Mouse (Mus musculus) midbrain, embryonic 16.5 days (tissue): ENCODE results near the gene Amh. TPM values are rescaled to one million over a fixed set of nuclear protein-coding genes. Genes with fewer than 3 reads are reported as not detected.
"Not testable (repeated sequence)": the region's sequence is repeated elsewhere in the genome, so short reads cannot be mapped to it uniquely, and the experiment has no call there.

ENCODE experiments used
- ATAC-seq: fragments of 200-750 bp; cut with Nextera tagmentation; 2 replicates; pipeline ENCODE4 v1.8.0; 2017; ENCODE audit warnings: moderate TSS enrichment
- H3K27ac ChIP-seq: fragments of 300-500 bp; sonication (generic); 2 replicates; pipeline ENCODE4 v1.5.1; 2014; ENCODE audit warnings: mild to moderate bottlenecking, low read length, mixed read lengths
- H3K27me3 ChIP-seq: fragments of 300-500 bp; sonication (generic); 2 replicates; pipeline ENCODE4 v1.6.1; 2014; ENCODE audit warnings: low read depth, low read length, mixed read lengths; ENCODE audit not compliant: control insufficient read depth, insufficient read depth
- H3K36me3 ChIP-seq: fragments of 300-500 bp; sonication (generic); 2 replicates; pipeline ENCODE4 v1.6.1; 2014; ENCODE audit warnings: mild to moderate bottlenecking, low read length, moderate library complexity, mixed read lengths; ENCODE audit not compliant: control insufficient read depth, insufficient read depth
- H3K4me1 ChIP-seq: fragments of 300-500 bp; sonication (generic); 2 replicates; pipeline ENCODE4 v1.6.1; 2014; ENCODE audit warnings: mild to moderate bottlenecking, low read length, mixed read lengths; ENCODE audit not compliant: control insufficient read depth, insufficient read depth
- H3K4me2 ChIP-seq: fragments of 300-500 bp; sonication (generic); 2 replicates; pipeline ENCODE4 v1.6.1; 2014; ENCODE audit warnings: mild to moderate bottlenecking, low read length, mixed read lengths
- H3K4me3 ChIP-seq: fragments of 300-500 bp; sonication (generic); 2 replicates; pipeline ENCODE4 v1.5.1; 2014; ENCODE audit warnings: low read depth, mild to moderate bottlenecking, low read length, moderate library complexity, mixed read lengths
- H3K9ac ChIP-seq: fragments of 300-500 bp; sonication (generic); 2 replicates; pipeline ENCODE4 v1.6.1; 2014; ENCODE audit warnings: low read depth, low read length, mixed read lengths
- H3K9me3 ChIP-seq: fragments of 300-500 bp; sonication (generic); replicated peaks from 2 replicates; pipeline ENCODE4 v1.6.1; 2014; ENCODE audit warnings: mild to moderate bottlenecking, low read length, mixed read lengths; ENCODE audit not compliant: control insufficient read depth, poor library complexity, severe bottlenecking
- WGBS: fragments of 180-500 bp; shearing (Covaris S2); extraction: QIAGEN DNeasy Blood & Tissue Kit; methylation state at CpG from one replicate; pipeline ENCODE4 v1.1.7; 2014; 5-methylcytosine and 5-hydroxymethylcytosine counted together
- polyA plus RNA-seq: library from polyadenylated mRNA; unstranded; fragments of >200 nt; fragmentation: Nextera tagmentation; extraction: Ambion mirVana; gene quantifications from 2 replicates; pipeline ENCODE4 v1.2.1, GENCODE M21; 2015

The Amh gene
- polyA plus RNA-seq, 1 experiment from 2014 or later: not detected

DNA sequence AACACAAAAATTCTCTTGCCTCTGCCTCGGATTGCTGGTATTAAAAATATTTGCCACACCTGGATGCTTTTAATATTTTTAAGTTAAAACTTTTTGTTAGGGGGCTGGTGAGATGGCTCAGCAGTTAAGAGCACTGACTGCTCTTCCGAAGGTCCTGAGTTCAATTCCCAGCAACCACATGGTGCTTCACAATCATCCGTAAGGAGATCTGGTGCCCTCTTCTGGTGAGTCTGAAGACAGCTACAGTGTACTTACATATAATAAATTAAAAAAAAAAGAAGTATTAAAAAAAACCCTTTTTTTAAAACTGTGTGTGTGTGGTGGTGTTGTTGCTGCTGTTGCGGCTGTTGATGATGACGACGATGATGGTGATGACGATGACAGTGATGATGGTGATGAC, 12.9 kb downstream of the Amh start:
- ATAC-seq, H3K36me3 ChIP-seq, H3K27ac ChIP-seq, H3K4me2 ChIP-seq, H3K4me3 ChIP-seq, H3K9me3 ChIP-seq, H3K4me1 ChIP-seq, H3K27me3 ChIP-seq, H3K9ac ChIP-seq: not testable (repeated sequence)
- WGBS: 85% methylated on average over 7 of the region's 7 CpGs

DNA sequence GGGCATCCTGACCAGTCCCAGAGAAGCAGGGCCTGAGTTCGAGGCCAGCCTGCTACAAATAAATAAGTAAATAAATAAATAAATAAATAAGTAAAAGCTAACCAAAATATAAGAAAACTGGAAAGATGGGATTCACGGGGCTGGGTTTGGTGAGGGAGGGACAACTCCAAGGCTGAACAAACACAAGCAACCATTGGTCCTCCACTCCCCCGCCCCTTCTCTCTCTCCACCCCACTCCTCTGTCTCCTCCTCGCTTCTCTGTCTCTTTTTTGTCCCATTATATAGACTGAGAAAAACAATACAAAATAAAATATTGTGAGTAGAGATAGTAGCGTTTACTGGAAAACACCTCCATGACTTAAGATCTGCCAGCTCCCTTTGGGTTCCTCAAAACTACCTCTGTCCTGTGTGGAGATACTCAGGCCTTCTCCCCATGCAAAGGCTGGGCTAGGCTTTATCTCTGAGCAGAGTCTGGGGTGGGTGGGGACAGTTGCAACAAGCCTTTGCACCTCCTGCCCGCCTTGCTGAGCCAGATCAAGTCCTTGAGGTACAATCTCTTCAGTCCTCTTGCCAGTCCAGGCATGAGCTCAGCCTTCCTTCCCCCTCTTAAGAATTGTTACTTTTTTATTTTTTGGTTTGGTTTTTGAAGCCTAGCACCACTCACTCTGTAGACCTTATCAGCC, 13.7 kb downstream of the Amh start:
- Histone ChIP-seq H3K4me1 (no peaks in the 10 kb centered on the region), H3K27ac (no peak overlapping the region), H3K4me3 (no peak overlapping the region), H3K27me3 (no peaks in the 10 kb centered on the region), H3K9ac (no peak overlapping the region), H3K4me2 (no peak overlapping the region), H3K9me3 (no peaks in the 10 kb centered on the region), H3K36me3 (no peaks in the 10 kb centered on the region)
- no peak for ATAC-seq
- WGBS: 61% methylated on average over 6 of the region's 6 CpGs

DNA sequence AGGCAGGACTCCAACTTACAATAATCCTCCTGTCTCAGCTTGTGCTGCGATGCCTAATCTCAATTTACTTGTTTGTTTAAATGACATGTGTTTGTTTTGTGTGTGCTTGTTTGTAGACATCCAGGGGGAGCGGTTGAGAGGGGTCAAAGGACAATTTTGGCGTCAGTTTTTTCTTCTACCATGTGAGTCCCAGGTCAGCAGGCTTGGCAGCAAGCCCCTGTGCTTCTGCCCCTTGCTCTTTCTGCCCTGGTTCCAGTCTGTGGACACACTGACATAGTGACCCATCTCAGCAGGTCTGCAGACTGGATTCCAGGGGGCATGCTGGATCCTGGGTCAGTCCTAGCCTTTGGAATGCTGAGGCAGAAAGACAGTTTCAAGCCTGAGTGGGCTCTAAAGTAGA, 14.4 kb downstream of the Amh start:
- ATAC-seq: no peak
- Histone ChIP-seq H3K9ac (no peak overlapping the region), H3K4me2 (no peak overlapping the region), H3K27me3 (no peaks in the 10 kb centered on the region), H3K4me1 (no peaks in the 10 kb centered on the region), H3K9me3 (no peaks in the 10 kb centered on the region), H3K4me3 (no peak overlapping the region), H3K27ac (no peak overlapping the region), H3K36me3 (no peaks in the 10 kb centered on the region)
- 61% methylated on average over 3 of the region's 3 CpGs for WGBS

DNA sequence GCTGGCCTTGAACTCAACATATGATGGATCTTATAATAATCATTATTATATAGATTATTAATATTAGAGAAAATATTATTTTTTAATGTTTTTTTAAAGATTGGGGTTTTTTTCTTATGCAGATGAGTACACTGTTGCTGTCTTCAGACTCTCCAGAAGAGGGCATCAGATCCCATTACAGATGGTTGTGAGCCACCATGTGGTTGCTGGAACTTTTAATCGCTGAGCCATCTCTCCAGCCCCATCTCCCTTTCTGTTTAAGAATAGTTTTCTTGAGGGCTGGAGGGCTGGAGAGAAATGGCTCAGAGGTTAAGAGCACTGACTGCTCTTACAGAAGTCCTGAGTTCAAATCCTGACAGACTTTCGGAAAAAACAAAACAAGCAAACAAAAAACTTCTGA, 16.9 kb downstream of the Amh start:
- WGBS: 41% methylated on average over 2 of the region's 2 CpGs
- no peaks in the 10 kb centered on the region for H3K27me3 ChIP-seq
- no peak overlapping the region for H3K27ac ChIP-seq
- no peak overlapping the region for H3K4me3 ChIP-seq
- ATAC-seq: no peak
- no peak overlapping the region for H3K9ac ChIP-seq
- H3K4me2 ChIP-seq: no peak overlapping the region
- H3K4me1 ChIP-seq: no peaks in the 10 kb centered on the region
- no peaks in the 10 kb centered on the region for H3K36me3 ChIP-seq
- H3K9me3 ChIP-seq: no peaks in the 10 kb centered on the region

DNA sequence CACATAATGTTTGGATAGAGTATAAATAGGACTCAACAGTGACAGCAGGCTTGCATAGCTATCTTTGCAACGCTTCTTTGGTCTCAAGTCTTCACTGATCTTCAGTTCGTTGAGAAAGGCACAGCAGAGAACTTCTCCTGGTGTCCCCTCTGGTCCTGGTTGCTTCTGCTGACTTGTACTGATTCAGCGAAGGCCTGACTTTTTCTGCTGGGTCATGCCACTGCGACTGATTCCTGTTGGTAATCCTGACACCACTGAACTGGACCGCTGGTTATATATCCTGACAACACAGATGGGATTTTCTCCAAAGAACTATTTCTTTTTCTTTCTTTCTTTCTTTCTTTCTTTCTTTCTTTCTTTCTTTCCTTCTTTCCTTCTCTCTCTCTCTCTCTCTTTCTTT, 17.5 kb downstream of the Amh start:
- H3K4me3 ChIP-seq: no peak overlapping the region
- H3K27ac ChIP-seq: no peak overlapping the region
- H3K4me1 ChIP-seq: peaks cover 2% of the 10 kb centered on the region
- WGBS: 89% methylated on average over 5 of the region's 5 CpGs
- no peak overlapping the region for H3K4me2 ChIP-seq
- H3K9ac ChIP-seq: no peak overlapping the region
- no peak for ATAC-seq
- H3K9me3 ChIP-seq: no peaks in the 10 kb centered on the region
- H3K36me3 ChIP-seq: no peaks in the 10 kb centered on the region
- no peaks in the 10 kb centered on the region for H3K27me3 ChIP-seq

DNA sequence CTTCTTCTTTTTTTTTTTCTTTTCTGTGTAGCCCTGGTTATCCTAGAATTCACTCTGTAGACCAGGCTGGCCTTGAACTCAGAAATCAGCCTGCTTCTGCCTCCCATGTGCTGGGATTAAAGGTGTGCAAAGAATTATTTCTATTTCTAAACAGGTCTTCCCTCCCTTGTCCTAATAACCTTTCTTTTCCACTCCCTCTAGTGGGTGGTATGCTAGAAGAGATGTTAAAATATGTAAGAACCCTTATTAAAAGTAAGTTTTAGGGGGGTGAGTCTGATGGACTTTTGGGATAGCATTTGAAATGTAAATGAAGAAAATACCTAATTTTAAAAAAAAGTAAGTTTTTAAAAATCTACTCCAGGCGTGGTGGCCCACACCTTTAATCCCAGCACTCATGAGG, 18.3 kb downstream of the Amh start:
- Histone ChIP-seq H3K27ac (no peak overlapping the region), H3K4me2 (no peak overlapping the region), H3K27me3 (no peaks in the 10 kb centered on the region), H3K36me3 (no peaks in the 10 kb centered on the region), H3K9me3 (no peaks in the 10 kb centered on the region), H3K9ac (no peak overlapping the region), H3K4me1 (peaks cover 10% of the 10 kb centered on the region), H3K4me3 (no peak overlapping the region)
- 78% methylated on average over 1 of the region's 1 CpGs for WGBS
- ATAC-seq: no peak

DNA sequence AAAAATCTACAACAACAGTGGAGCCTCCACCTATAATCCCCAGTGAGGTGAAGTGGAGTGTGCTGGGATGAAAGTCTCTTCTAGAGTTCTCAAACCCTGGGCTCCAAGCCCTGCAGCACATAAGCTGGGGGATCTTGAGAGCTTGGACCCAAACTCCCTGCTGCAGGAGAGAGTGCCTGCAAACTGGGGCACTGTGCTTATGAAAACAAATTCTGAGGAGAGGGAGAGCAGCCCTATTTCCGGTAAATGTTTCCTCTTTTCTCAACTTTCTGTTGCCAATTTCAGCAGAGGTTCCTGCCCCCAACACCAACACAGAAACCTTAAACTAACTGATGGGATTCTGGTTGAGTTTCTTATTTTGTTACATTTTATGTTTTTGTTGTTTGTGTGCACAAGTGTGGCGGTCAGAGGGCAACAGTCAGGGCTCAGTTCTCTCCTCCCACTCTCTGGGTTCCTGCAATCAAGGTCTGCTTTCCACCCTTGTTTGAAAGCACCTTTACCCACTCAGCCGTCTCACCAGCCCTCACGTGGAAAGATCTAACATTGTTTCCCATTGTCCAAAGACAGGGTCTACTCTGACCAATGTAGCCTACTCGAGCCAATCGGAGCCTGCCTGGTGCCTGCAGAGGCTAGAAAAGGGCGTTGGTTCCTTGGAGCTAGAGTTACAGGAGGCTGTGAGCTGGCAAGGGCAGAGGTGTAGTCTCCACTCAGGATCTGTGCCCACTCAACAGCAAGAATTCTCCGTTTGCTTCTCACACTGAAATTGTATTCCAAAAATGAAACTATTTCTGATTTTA, 19.0 kb downstream of the Amh start:
- ATAC-seq: no peak
- 69% methylated on average over 8 of the region's 8 CpGs for WGBS
- H3K27ac ChIP-seq: no peak overlapping the region
- no peaks in the 10 kb centered on the region for H3K36me3 ChIP-seq
- H3K27me3 ChIP-seq: no peaks in the 10 kb centered on the region
- H3K4me2 ChIP-seq: no peak overlapping the region
- peaks cover 14% of the 10 kb centered on the region for H3K4me1 ChIP-seq
- no peak overlapping the region for H3K4me3 ChIP-seq
- H3K9ac ChIP-seq: no peak overlapping the region
- H3K9me3 ChIP-seq: no peaks in the 10 kb centered on the region

DNA sequence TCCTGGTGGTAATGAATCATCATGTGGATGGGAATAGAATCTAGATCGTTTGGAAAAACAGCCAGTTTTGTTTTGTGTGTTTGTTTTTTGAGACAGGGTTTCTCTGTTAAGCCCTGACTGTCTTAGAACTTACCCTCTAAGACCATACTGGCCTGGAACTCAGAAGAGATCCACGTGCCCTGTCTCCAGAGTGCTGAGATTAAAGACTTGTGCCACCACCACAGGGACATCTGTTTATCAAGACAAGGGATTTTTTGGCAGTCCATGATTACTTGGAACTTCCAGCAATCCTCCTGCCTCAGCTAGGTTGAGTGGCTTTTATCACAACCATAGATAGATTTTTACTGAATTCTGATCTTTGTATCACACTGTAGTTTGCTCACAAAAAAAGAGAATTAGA, 19.8 kb downstream of the Amh start:
- no peak for ATAC-seq
- Histone ChIP-seq H3K9ac (no peak overlapping the region), H3K36me3 (peaks cover 7% of the 10 kb centered on the region), H3K9me3 (no peaks in the 10 kb centered on the region), H3K4me1 (peaks cover 20% of the 10 kb centered on the region), H3K4me2 (no peak overlapping the region), H3K27me3 (no peaks in the 10 kb centered on the region), H3K27ac (no peak overlapping the region), H3K4me3 (no peak overlapping the region)
- 79% methylated on average over 2 of the region's 2 CpGs for WGBS
